Mouse (Mus musculus): ENCODE data around the gene Olfr1512.
"Not testable (repeated sequence)": the region's sequence is repeated elsewhere in the genome, so short reads cannot be mapped to it uniquely, and the experiment has no call there.

Gene Olfr1512
- long read RNA-seq, experiment 1 = 0 reads
- long read RNA-seq, experiment 2 = 0 reads

GRCm38 (mm10) chr14:52379068-52379467 lies at the start of gene Olfr1512:
TSS of gene Olfr1512 (minus strand) at chr14:52379168.
- intact Hi-C loops (cut with DNase I) = no loop called here

- intact Hi-C loops (cut with DNase I) = no loop called here
These were observed 48.7 kb upstream of the Olfr1512 start for GRCm38 (mm10) chr14:52427686-52428085.

GRCm38 (mm10) chr14:52414273-52414672 lies 35.3 kb upstream of the Olfr1512 start, which contains the start of gene Olfr1510:
TSS of gene Olfr1510 (minus strand) at chr14:52414373.
- intact Hi-C loops (cut with DNase I) = no loop called here

GRCm38 (mm10) chr14:52410142-52410919 lies 31.4 kb upstream of the Olfr1512 start:
- intact Hi-C loops (cut with DNase I) = not testable (repeated sequence)

GRCm38 (mm10) chr14:52397279-52397678 lies 18.3 kb upstream of the Olfr1512 start, which contains the start of gene Olfr1511:
TSS of gene Olfr1511 (minus strand) at chr14:52397379.
- intact Hi-C loops (cut with DNase I) = no loop called here

GRCm38 (mm10) chr14:52390084-52390848 lies 11.3 kb upstream of the Olfr1512 start:
- intact Hi-C loops (cut with DNase I) = not testable (repeated sequence)

GRCm38 (mm10) chr14:52368741-52369140 lies 10.2 kb downstream of the Olfr1512 start:
- intact Hi-C loops (cut with DNase I) = no loop called here

- intact Hi-C loops (cut with DNase I) = no loop called here
These were observed 22.7 kb downstream of the Olfr1512 start, which contains the start of gene Olfr1513 for GRCm38 (mm10) chr14:52356308-52356707. TSS of gene Olfr1513 (minus strand) at chr14:52356408.

- intact Hi-C loops (cut with DNase I) = no loop called here
These were observed 39.5 kb downstream of the Olfr1512 start for GRCm38 (mm10) chr14:52339512-52339852.

- intact Hi-C loops (cut with DNase I) = loop anchor here (1.0 kb wide), 1 partner anchor 44 kb away; no protein-coding TSS in a partner anchor
These were observed 40.0 kb downstream of the Olfr1512 start for GRCm38 (mm10) chr14:52338751-52339511.

- intact Hi-C loops (cut with DNase I) = no loop called here
These were observed 46.8 kb downstream of the Olfr1512 start for GRCm38 (mm10) chr14:52332171-52332570.

- intact Hi-C loops (cut with DNase I) = no loop called here
These were observed 47.8 kb downstream of the Olfr1512 start for GRCm38 (mm10) chr14:52331069-52331750.

GRCm38 (mm10) chr14:52327910-52328812 lies 50.8 kb downstream of the Olfr1512 start, which contains the start of gene Sall2:
TSS of gene Sall2 (minus strand) at chr14:52328762.
- intact Hi-C loops (cut with DNase I) = no loop called here

- intact Hi-C loops (cut with DNase I) = no loop called here
These were observed 51.5 kb downstream of the Olfr1512 start for GRCm38 (mm10) chr14:52327375-52327901.

- intact Hi-C loops (cut with DNase I) = no loop called here
These were observed 53.1 kb downstream of the Olfr1512 start for GRCm38 (mm10) chr14:52325890-52326289.
